Mouse (Mus musculus): ENCODE data around the gene Pde8b.
"Not testable (repeated sequence)": the region's sequence is repeated elsewhere in the genome, so short reads cannot be mapped to it uniquely, and the experiment has no call there.

Pde8b gene

GRCm38 (mm10) chr13:95221882-95222568, 28.1 kb downstream of the Pde8b start:
- in situ Hi-C loops (cut with MboI, MseI), result no loop called here

GRCm38 (mm10) chr13:95215661-95216170, 34.4 kb downstream of the Pde8b start:
- in situ Hi-C loops (cut with MboI, MseI), result not testable (repeated sequence)

GRCm38 (mm10) chr13:95212320-95212719, 37.8 kb downstream of the Pde8b start:
- in situ Hi-C loops (cut with MboI, MseI), result no loop called here

GRCm38 (mm10) chr13:95207301-95207700, 42.8 kb downstream of the Pde8b start:
- in situ Hi-C loops (cut with MboI, MseI), result not testable (repeated sequence)

- in situ Hi-C loops (cut with MboI, MseI), result no loop called here
These were observed 47.9 kb downstream of the Pde8b start for GRCm38 (mm10) chr13:95202151-95202758.

- in situ Hi-C loops (cut with MboI, MseI), result no loop called here
These were observed 49.3 kb downstream of the Pde8b start for GRCm38 (mm10) chr13:95200817-95201216.

- in situ Hi-C loops (cut with MboI, MseI), result no loop called here
These were observed 50.1 kb downstream of the Pde8b start for GRCm38 (mm10) chr13:95200036-95200435.

GRCm38 (mm10) chr13:95196106-95196705, 53.9 kb downstream of the Pde8b start:
- in situ Hi-C loops (cut with MboI, MseI), result no loop called here

GRCm38 (mm10) chr13:95191951-95192350, 58.2 kb downstream of the Pde8b start:
- in situ Hi-C loops (cut with MboI, MseI), result no loop called here

GRCm38 (mm10) chr13:95189111-95189510, 61.0 kb downstream of the Pde8b start:
- in situ Hi-C loops (cut with MboI, MseI), result no loop called here

- in situ Hi-C loops (cut with MboI, MseI), result no loop called here
These were observed 62.9 kb downstream of the Pde8b start for GRCm38 (mm10) chr13:95187153-95187665.

GRCm38 (mm10) chr13:95186741-95187035, 63.4 kb downstream of the Pde8b start:
- in situ Hi-C loops (cut with MboI, MseI), result no loop called here

GRCm38 (mm10) chr13:95185891-95186740, 64.0 kb downstream of the Pde8b start:
- in situ Hi-C loops (cut with MboI, MseI), result no loop called here

GRCm38 (mm10) chr13:95183686-95184085, 66.5 kb downstream of the Pde8b start:
- in situ Hi-C loops (cut with MboI, MseI), result no loop called here

- in situ Hi-C loops (cut with MboI, MseI), result no loop called here
These were observed 69.9 kb downstream of the Pde8b start for GRCm38 (mm10) chr13:95180208-95180607.

- in situ Hi-C loops (cut with MboI, MseI), result no loop called here
These were observed 72.8 kb downstream of the Pde8b start for GRCm38 (mm10) chr13:95177326-95177725.

- in situ Hi-C loops (cut with MboI, MseI), result no loop called here
These were observed 73.7 kb downstream of the Pde8b start for GRCm38 (mm10) chr13:95176399-95176798.

GRCm38 (mm10) chr13:95174253-95174652, 75.9 kb downstream of the Pde8b start:
- in situ Hi-C loops (cut with MboI, MseI), result no loop called here

GRCm38 (mm10) chr13:95172346-95172745, 77.8 kb downstream of the Pde8b start:
- in situ Hi-C loops (cut with MboI, MseI), result no loop called here

GRCm38 (mm10) chr13:95160211-95160610, 89.9 kb downstream of the Pde8b start:
- in situ Hi-C loops (cut with MboI, MseI), result no loop called here

GRCm38 (mm10) chr13:95158986-95159385, 91.2 kb downstream of the Pde8b start:
- in situ Hi-C loops (cut with MboI, MseI), result no loop called here

GRCm38 (mm10) chr13:95144746-95145145, 105.4 kb downstream of the Pde8b start:
- in situ Hi-C loops (cut with MboI, MseI), result no loop called here
